Mouse (Mus musculus): ENCODE data around the gene Ppp1r12b. TPM values are rescaled to one million over a fixed set of nuclear protein-coding genes. Genes with fewer than 3 reads are reported as not detected.
A peak's percentile ranks its signal among the peaks of the same experiment; 100 is the strongest.

The Ppp1r12b gene
- total and polyA plus RNA-seq, 3 experiments: 4.7 to 7.8 TPM; not detected in 1

GRCm38 (mm10) chr1:134996471-134996870 lies 40.7 kb upstream of the Ppp1r12b start:
- Histone ChIP-seq H3K9me3 (replicated peaks; ENCODE audit: insufficient read depth, low read length) (no peaks in the 10 kb centered on the region), H3K79me2 (ENCODE audit: control insufficient read depth, insufficient read depth, low read length, poor library complexity) (no peaks in the 10 kb centered on the region), H3K9ac (ENCODE audit: control insufficient read depth, low read depth, low read length, poor library complexity, severe bottlenecking) (no peak overlapping the region), H3K36me3 (ENCODE audit: control insufficient read depth in 1 of 2, insufficient read depth in 2 of 2, low read length in 2 of 2) (peaks cover 0 to 2% of the 10 kb centered on the region in 2 experiments; a peak in 1 of 4 replicates), H3K27ac (ENCODE audit: control insufficient read depth, low read depth, low read length) (no peak overlapping the region), H3K4me1 (ENCODE audit: control insufficient read depth in 1 of 2, insufficient read depth in 2 of 2, low read length in 2 of 2) (peaks cover 0 to 7% of the 10 kb centered on the region in 2 experiments; a peak in 3 of 4 replicates), H3K4me3 (ENCODE audit: control insufficient read depth in 1 of 2, insufficient read depth in 1 of 2, low read depth in 2 of 2, low read length in 2 of 2) (no peak overlapping the region), H3K27me3 (ENCODE audit: control insufficient read depth in 1 of 2, insufficient read depth in 2 of 2, low read length in 2 of 2) (peaks cover 1 to 2% of the 10 kb centered on the region in 2 experiments; a peak in 2 of 4 replicates)
- DNase-seq (ENCODE audit: low read depth, low spot score): no peak
- no peak for TF ChIP-seq ZNF384 (IDR thresholded peaks at IDR 0.05; ENCODE audit: low read depth, low read length)
- no peak for TF ChIP-seq RCOR1 (IDR thresholded peaks at IDR 0.05; ENCODE audit: low read depth, low read length)
- TF ChIP-seq ZC3H11A (IDR thresholded peaks at IDR 0.05; ENCODE audit: low read depth, low read length): no peak
- TF ChIP-seq POLR2AphosphoS2 (IDR thresholded peaks at IDR 0.05; ENCODE audit: low read length): no peak
- TF ChIP-seq MAFK (IDR thresholded peaks at IDR 0.05; ENCODE audit: borderline replicate concordance, low read depth, low read length): no peak
- TF ChIP-seq MYC (IDR thresholded peaks at IDR 0.05; ENCODE audit: low read depth, low read length): no peak
- no peak for TF ChIP-seq E2F4 (IDR thresholded peaks at IDR 0.05; ENCODE audit: borderline replicate concordance, low read depth, low read length)

GRCm38 (mm10) chr1:134995954-134996353 lies 40.2 kb upstream of the Ppp1r12b start:
- no peak overlapping the region for H3K9ac ChIP-seq (ENCODE audit: control insufficient read depth, low read depth, low read length, poor library complexity, severe bottlenecking)
- H3K4me3 ChIP-seq (ENCODE audit: control insufficient read depth in 1 of 2, insufficient read depth in 1 of 2, low read depth in 2 of 2, low read length in 2 of 2): no peak overlapping the region
- H3K79me2 ChIP-seq (ENCODE audit: control insufficient read depth, insufficient read depth, low read length, poor library complexity): no peaks in the 10 kb centered on the region
- no peaks in the 10 kb centered on the region for H3K9me3 ChIP-seq (replicated peaks; ENCODE audit: insufficient read depth, low read length)
- H3K27ac ChIP-seq (ENCODE audit: control insufficient read depth, low read depth, low read length): no peak overlapping the region
- peaks cover 1 to 2% of the 10 kb centered on the region in 2 experiments; a peak in 2 of 4 replicates for H3K27me3 ChIP-seq (ENCODE audit: control insufficient read depth in 1 of 2, insufficient read depth in 2 of 2, low read length in 2 of 2)
- TF ChIP-seq HCFC1 (IDR thresholded peaks at IDR 0.05; ENCODE audit: low read depth, low read length) (no peak), POLR2AphosphoS2 (IDR thresholded peaks at IDR 0.05; ENCODE audit: low read length) (no peak), ETS1 (IDR thresholded peaks at IDR 0.05; ENCODE audit: low read depth, low read length) (no peak), ZMIZ1 (IDR thresholded peaks at IDR 0.05; ENCODE audit: low read depth, low read length) (no peak), MEF2A (IDR thresholded peaks at IDR 0.05; ENCODE audit: extremely low read depth, insufficient replicate concordance, low read depth, low read length, poor library complexity, severe bottlenecking) (no peak), SIN3A (IDR thresholded peaks at IDR 0.05; ENCODE audit: low read length) (no peak), BHLHE40 (IDR thresholded peaks at IDR 0.05; ENCODE audit: borderline replicate concordance, low read depth, low read length) (no peak), ZKSCAN1 (IDR thresholded peaks at IDR 0.05; ENCODE audit: low read depth, low read length) (no peak), CHD1 (IDR thresholded peaks at IDR 0.05; ENCODE audit: low read depth, low read length) (no peak), MAX (IDR thresholded peaks at IDR 0.05; ENCODE audit: low read length) (no peak), MXI1 (IDR thresholded peaks at IDR 0.05; ENCODE audit: low read depth, low read length) (no peak), JUND (IDR thresholded peaks at IDR 0.05; ENCODE audit: low read depth, low read length) (no peak), RCOR1 (IDR thresholded peaks at IDR 0.05; ENCODE audit: low read depth, low read length) (no peak), POLR2A (IDR thresholded peaks at IDR 0.05; ENCODE audit: control insufficient read depth in 1 of 2, insufficient read depth in 1 of 2, low read depth in 1 of 2, low read length in 2 of 2, poor library complexity in 1 of 2) (no peak), UBTF (IDR thresholded peaks at IDR 0.05; ENCODE audit: borderline replicate concordance, insufficient read depth, low read depth, low read length) (no peak)
- H3K4me1 ChIP-seq (ENCODE audit: control insufficient read depth in 1 of 2, insufficient read depth in 2 of 2, low read length in 2 of 2): peaks cover 0 to 7% of the 10 kb centered on the region in 2 experiments; a peak in 3 of 4 replicates
- peaks cover 0 to 2% of the 10 kb centered on the region in 2 experiments; a peak in 1 of 4 replicates for H3K36me3 ChIP-seq (ENCODE audit: control insufficient read depth in 1 of 2, insufficient read depth in 2 of 2, low read length in 2 of 2)
- peak; percentile 11 for DNase-seq (ENCODE audit: low read depth, low spot score)

All from MEL (cell line).